Mouse (Mus musculus): ENCODE data around the gene Zfp57.

Zfp57 gene

GRCm38 (mm10) chr17:37044651-37045244, 43.8 kb downstream of the Zfp57 start:
- no peak for DNase-seq (ENCODE audit: extremely low read depth, low read depth)

GRCm38 (mm10) chr17:37045611-37046311, 44.8 kb downstream of the Zfp57 start, which contains the start of gene Gabbr1:
Gene Gabbr1, plus strand, starts transcription at chr17:37045966.
- peak; percentile 41 for DNase-seq (ENCODE audit: extremely low read depth, low read depth)

GRCm38 (mm10) chr17:37046312-37047112, 45.5 kb downstream of the Zfp57 start:
- DNase-seq (ENCODE audit: extremely low read depth, low read depth): no peak

GRCm38 (mm10) chr17:37047332-37047976, 46.5 kb downstream of the Zfp57 start:
- no peak for DNase-seq (ENCODE audit: extremely low read depth, low read depth)

- no peak for DNase-seq (ENCODE audit: extremely low read depth, low read depth)
Observed at GRCm38 (mm10) chr17:37047981-37048380, 47.0 kb downstream of the Zfp57 start.

- DNase-seq (ENCODE audit: extremely low read depth, low read depth): no peak
Observed at GRCm38 (mm10) chr17:37048383-37048782, 47.4 kb downstream of the Zfp57 start.

GRCm38 (mm10) chr17:37049570-37050310, 48.8 kb downstream of the Zfp57 start:
- DNase-seq (ENCODE audit: extremely low read depth, low read depth): no peak

- no peak for DNase-seq (ENCODE audit: extremely low read depth, low read depth)
Observed at GRCm38 (mm10) chr17:37050399-37050798, 49.4 kb downstream of the Zfp57 start.

- no peak for DNase-seq (ENCODE audit: extremely low read depth, low read depth)
Observed at GRCm38 (mm10) chr17:37050876-37051275, 49.9 kb downstream of the Zfp57 start.

- DNase-seq (ENCODE audit: extremely low read depth, low read depth): no peak
Observed at GRCm38 (mm10) chr17:37051745-37052144, 50.8 kb downstream of the Zfp57 start.

GRCm38 (mm10) chr17:37056957-37057356, 56.0 kb downstream of the Zfp57 start:
- DNase-seq (ENCODE audit: extremely low read depth, low read depth): no peak
